Mouse (Mus musculus): Measurements from ENCODE around the gene Zg16. TPM values are rescaled to one million over a fixed set of nuclear protein-coding genes. Genes with fewer than 3 reads are reported as not detected.

Gene Zg16
- total RNA-seq, 2 experiments from 2014 or later, result 137 TPM; not detected in 1

DNA sequence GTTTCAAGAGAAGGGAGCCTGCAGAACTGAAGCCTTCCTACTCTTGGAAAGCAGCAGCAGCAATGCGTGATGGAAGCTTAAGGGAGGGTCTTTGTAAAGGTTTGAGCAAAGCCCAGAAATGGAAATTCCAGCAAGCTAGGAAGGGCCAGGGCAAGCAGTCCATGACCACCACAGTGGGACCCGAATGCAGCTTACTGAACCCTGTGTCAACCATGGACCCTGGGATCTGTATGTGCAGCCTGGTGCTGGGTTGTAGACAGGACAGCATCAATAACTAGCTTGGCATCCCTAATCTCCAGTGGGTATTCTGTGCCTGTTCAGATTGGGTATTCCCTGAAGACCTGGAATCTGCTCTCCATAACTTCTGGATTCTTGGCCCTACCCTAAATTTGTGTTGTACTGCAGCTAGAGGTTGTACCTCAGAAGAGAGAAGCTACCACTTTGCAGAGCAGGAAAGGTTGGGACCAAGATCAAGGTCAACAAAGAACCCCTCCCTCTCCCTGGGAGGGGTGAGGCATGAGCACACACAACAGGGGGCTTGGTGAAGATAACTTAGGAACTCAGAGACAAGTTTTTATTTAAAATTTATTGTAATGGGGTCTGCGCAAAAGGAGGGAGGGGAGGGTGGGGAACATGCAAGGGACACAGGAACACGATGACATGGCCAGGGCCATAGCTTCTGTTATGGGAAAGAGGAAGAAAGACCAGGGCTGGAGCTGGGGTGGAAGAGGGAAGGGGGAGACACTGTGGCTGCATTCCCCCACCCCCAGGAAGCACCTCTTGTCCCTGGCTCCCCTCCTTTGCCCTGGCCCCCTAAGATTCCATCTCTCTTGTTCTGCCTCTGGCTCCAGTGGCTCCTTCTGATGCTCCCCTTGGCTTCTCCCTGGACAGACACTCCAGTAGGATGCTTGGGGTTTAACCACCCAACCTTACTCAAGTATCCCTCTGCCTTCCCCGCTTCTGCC is 65.3 kb downstream of the Zg16 start:
- no peak for DNase-seq (ENCODE audit: low spot score in 2 of 2)

DNA sequence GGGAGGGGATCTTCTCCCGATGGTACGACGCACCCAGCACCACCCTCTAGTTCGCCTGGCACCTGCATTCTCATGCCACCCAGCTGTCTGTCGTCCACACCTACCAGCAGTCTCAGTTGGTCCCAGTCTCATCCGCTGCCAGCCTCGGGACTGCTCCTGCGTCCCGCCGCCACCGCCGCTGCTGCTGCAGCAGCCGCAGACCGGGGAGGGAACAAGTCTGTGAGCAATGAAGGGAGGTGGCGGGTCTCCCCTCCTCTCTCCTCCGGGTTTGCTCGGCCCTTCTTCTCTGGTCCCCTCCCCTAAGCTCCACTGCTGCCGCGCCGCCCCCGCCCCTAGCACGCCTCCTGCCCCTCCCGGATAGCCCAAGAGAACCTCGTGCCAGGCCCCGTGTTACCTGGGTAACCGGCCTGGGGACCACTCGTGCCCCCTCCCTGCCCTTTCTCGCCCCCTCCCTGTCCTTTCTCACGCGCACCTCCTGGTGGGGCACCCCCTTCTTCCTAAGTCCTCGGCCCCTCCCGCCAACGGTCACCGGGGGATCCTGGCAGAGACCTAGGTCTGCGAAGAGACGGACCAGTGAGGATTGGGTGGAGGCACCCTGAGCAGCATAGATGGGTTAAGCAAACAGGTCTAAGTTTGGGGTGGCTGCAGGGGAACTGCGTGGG is 66.1 kb downstream of the Zg16 start, which contains the start of the genes Gm42742 and Prrt2:
Gm42742 (minus strand) TSS at position 197 of the 662 bp plus-strand sequence.
Prrt2 (minus strand) TSS at position 311 of the 662 bp plus-strand sequence.
- peak in 1 of 2 experiments; percentile 38 for DNase-seq (ENCODE audit: low spot score in 2 of 2)

DNA sequence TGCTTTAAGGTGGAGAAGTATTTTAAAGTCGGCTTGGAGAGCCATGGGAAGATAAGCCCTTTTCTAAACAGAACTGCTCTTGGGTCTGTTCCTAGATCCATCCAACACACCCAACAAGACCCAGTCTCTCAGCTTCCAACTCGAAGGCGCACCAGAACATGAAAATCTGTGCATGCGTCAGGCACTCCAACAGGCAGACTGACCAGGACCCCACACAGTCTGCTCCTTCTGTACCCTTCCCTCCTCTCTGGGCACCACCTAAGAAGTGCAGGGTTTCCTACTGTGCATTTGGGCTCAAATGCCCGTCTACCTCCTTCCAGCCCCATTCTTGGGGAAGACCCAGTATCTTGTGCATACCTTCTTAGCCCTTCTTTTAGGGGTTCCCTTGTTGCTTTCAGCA is 66.6 kb downstream of the Zg16 start:
- DNase-seq (ENCODE audit: low spot score in 2 of 2), result no peak

DNA sequence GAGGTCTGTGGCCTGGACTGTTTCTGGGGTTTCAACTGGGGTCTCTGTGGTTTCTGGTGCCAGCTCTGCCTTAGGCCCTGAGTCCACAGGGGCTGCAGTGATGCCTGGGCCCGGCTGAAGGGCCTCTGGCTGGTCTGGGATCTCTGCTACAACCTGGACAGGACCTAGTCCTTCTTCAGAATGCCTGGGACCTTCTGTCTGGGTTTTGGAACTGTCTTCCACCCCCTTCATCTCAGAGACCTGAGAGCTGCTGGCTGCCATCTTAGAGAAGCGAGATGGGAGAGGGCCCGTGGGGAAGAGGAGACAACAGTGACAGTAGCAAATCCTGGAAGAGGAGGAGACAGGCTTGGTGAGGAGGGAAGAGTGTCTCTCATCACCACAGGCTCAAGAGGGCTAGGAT is 67.1 kb downstream of the Zg16 start:
- DNase-seq (ENCODE audit: low spot score in 2 of 2), result no peak

DNA sequence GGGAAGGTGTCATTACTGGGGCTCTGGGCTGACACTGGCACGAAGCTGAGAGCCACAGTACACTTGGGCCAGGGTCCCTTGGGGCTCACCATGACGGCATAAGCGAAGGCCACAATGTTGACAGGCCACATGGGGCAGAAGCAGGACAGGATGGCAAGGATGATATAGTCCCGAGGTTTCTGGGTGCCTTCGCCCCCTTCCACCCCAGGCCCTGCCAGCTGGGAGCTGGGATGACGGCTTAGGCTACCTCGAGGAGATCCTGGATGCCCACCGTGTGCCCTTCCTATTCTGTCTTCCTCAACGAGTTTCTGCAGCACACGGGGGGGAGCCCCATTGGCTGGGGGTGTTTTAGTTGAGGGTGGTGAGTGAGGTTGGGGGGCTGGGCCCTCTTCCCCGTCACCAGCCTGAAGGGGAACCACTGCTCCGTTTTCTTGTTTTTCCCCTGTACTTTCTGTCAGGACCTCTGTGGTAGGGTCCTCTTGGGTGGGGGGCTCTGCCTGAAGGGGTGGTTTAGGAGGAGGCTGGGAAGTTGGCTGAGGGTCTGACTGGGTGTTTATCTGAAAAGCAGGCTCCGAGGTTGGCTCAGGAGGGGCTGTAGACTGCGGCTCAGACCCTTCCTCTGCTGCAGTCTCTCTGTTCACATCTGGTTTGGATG is 67.7 kb downstream of the Zg16 start:
- DNase-seq (ENCODE audit: low spot score in 2 of 2), result no peak

- no peak for DNase-seq (ENCODE audit: low spot score in 2 of 2)
Measured at GRCm38 (mm10) chr7:127018416-127019305, 68.5 kb downstream of the Zg16 start.

DNA sequence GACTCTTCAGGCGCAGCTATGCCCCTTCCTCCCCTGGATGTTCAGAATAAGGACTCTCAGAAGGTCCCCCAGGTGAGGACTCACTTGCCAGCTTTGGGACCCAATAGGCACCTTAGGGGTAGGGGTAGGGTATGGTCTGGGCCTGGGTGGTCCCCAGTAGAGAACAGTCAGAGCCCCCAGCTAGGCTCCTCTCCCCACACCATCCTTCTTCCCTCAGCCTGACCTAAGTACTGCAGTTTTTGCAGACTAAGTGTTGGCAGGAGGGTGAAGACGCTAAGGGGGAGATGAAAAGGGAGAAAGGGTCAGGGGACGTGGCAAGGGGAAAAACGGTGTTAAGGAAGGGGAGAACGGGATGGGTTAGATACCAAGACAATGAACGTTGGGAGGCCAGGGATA is 69.2 kb downstream of the Zg16 start:
- no peak for DNase-seq (ENCODE audit: low spot score in 2 of 2)

GRCm38 (mm10) chr7:127016971-127017949 is 69.9 kb downstream of the Zg16 start, which contains the start of gene Pagr1a:
Gene Pagr1a (minus strand): TSS chr7:127017352.
- peak; percentile 81 to 95 for DNase-seq (ENCODE audit: low spot score in 2 of 2)

DNA sequence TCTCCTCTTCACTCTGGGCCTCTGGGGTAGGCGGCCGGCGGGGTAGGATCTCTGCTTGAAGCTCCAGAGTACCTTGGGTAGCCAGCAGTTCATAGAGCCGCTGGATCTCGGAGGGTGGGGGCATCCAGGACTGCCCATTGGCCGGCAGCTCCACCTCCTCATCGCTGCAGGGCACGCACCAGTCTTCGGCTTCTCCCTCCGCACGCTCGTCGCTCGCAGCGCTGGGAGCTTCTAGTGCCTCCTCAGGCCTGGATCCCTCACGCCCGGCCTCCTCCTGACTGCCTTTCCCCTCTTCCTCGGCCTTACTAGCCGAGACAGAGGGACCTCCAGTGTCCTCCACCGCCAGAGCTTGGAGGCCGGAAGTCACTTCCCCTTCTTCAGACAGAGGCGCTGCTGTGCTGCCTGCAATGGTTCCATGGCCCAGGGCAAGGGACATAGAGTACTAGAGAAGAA is 70.6 kb downstream of the Zg16 start:
- DNase-seq (ENCODE audit: low spot score in 2 of 2), result peak; percentile 30 to 55

DNA sequence TGATC is 70.8 kb downstream of the Zg16 start, which contains the start of gene Pagr1b:
Pagr1b (minus strand) TSS at position 4 of the 5 bp plus-strand sequence.
- no peak for DNase-seq (ENCODE audit: low spot score in 2 of 2)

DNA sequence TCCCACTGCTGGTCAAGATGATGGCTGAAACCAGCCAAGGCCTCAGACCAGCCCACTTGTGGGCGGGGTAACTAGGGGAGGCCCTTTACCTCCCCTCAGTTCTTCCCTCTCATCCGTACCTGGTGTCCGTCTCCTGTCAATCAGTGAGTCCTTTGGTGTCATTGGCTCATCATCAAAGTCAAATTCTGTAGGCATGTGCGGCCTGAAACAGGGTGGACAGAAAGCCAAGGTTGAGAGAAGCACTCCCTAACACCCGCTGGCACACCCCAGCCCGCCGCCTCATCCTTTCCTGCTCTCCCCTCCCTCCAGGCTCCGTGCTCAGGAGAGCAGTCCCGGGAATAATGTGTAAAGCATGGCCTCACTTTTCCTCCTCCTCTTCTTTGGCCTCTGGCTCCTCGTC is 71.0 kb downstream of the Zg16 start:
- DNase-seq (ENCODE audit: low spot score in 2 of 2), result no peak

DNA sequence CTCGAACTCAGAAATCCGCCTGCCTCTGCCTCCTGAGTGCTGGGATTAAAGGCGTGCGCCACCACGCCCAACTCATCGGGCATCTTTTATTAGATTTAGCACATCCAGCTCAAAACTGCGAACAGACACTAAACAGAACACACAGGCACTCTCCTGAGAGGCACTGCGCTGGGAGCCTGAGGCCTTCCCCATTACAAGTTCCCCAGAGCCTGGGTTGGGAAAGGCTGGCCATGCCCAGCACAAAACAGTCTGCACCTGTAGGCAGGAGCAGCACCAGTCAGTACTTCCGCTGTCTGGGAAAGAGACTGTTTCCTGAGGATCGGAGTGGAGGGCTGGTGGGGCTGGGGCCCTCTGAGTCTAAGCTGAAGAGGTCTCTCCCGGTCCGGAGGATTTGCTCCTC is 72.1 kb downstream of the Zg16 start:
- no peak for DNase-seq (ENCODE audit: low spot score in 2 of 2)

GRCm38 (mm10) chr7:127014320-127014719 is 72.8 kb downstream of the Zg16 start, which contains the start of gene Mvp:
Gene Mvp (minus strand): TSS chr7:127014621.
- DNase-seq (ENCODE audit: low spot score in 2 of 2), result peak in 1 of 2 experiments; percentile 49

GRCm38 (mm10) chr7:127013385-127013784 is 73.7 kb downstream of the Zg16 start:
- DNase-seq (ENCODE audit: low spot score in 2 of 2), result no peak

GRCm38 (mm10) chr7:127012845-127013244 is 74.3 kb downstream of the Zg16 start:
- DNase-seq (ENCODE audit: low spot score in 2 of 2), result no peak

DNA sequence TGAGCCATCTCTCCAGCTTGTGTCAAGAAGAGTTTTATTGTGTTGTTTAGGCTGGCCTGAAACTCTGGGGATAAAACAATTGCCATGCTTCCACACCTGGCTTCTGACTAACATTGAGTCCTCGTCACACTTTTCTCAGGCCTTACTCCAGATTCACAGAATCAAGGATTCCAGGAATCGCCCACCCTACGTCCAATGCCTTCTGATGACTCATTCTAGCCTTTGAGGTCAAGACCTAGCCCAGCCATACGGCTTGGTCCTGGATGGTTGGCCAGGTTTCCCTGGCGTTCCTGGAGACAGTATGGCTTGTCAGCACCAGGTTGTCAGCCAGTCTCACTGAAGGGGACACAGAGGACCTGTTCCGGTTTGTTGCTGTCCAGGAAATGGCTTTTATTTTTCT is 74.8 kb downstream of the Zg16 start:
- no peak for DNase-seq (ENCODE audit: low spot score in 2 of 2)

GRCm38 (mm10) chr7:127011717-127012116 is 75.4 kb downstream of the Zg16 start:
- no peak for DNase-seq (ENCODE audit: low spot score in 2 of 2)

GRCm38 (mm10) chr7:127011051-127011450 is 76.1 kb downstream of the Zg16 start:
- no peak for DNase-seq (ENCODE audit: low spot score in 2 of 2)

GRCm38 (mm10) chr7:127009307-127010085 is 77.6 kb downstream of the Zg16 start:
- DNase-seq (ENCODE audit: low spot score in 2 of 2), result no peak
